Mouse (Mus musculus) small intestine, adult 2 months (tissue): ENCODE data around the gene Btnl4.

Experiments
- CTCF ChIP-seq: fragments of 200-500 bp; IDR thresholded peaks from 2 replicates; pipeline ENCODE4 v1.5.1; 2012; ENCODE audit warnings: low read depth, mild to moderate bottlenecking, control low read depth, inconsistent platforms, low read length, moderate library complexity, mixed read lengths; ENCODE audit not compliant: insufficient replicate concordance, insufficient read length; ENCODE audit errors: extremely low read depth
- POLR2A ChIP-seq: fragments of 200-500 bp; IDR thresholded peaks from 2 replicates; pipeline ENCODE4 v1.6.1; 2012; ENCODE audit warnings: low read depth, mild to moderate bottlenecking, control low read depth, inconsistent platforms, low read length, moderate library complexity

- TF ChIP-seq CTCF, result no peak
- TF ChIP-seq POLR2A, result no peak
These were observed 30.5 kb upstream of the Btnl4 start for GRCm38 (mm10) chr17:34507591-34507990.
